Comparison of ENCODE assay signal across 8 mouse cellular contexts in genomic region chr14:101607631-101608518, GRCm38 (mm10). TPM values are rescaled to one million over a fixed set of nuclear protein-coding genes. Genes with fewer than 3 reads are reported as not detected.
DNase-seq lines count a peak whose midpoint lies in the region; ATAC-seq and TF ChIP-seq lines count a peak whose summit lies in the region.

No protein-coding gene starts in this region.

- 0 out of 2 replicates have a peak, but pooled peaks cover 1% of the 10 kb centered on the region for H3K4me1 ChIP-seq in liver, adult 2 months (ENCODE audit: control insufficient read depth, insufficient read depth, low read length)
- H3K4me1 ChIP-seq in hindbrain, embryonic 16.5 days (ENCODE audit: control insufficient read depth, insufficient read depth, low read depth, low read length) = peaks cover 8% of the 10 kb centered on the region
- peaks cover 18% of the 10 kb centered on the region for H3K4me1 ChIP-seq in limb, embryonic 10.5 days
- H3K4me1 ChIP-seq in midbrain, embryonic 13.5 days (replicated peaks) = peaks cover 10% of the 10 kb centered on the region
- H3K4me1 ChIP-seq in stomach, embryonic 14.5 days (ENCODE audit: control insufficient read depth, insufficient read depth, low read length) = 0 out of 2 replicates have a peak, but pooled peaks cover 3% of the 10 kb centered on the region

- peak overlapping the region; percentile 87 for H3K4me3 ChIP-seq in liver, adult 2 months (ENCODE audit: insufficient read depth, low read depth, low read length)
- H3K4me3 ChIP-seq in hindbrain, embryonic 16.5 days (ENCODE audit: low read length) = peak overlapping the region; percentile 60
- H3K4me3 ChIP-seq in limb, embryonic 10.5 days = peak overlapping the region; percentile 80
- H3K4me3 ChIP-seq in midbrain, embryonic 13.5 days (replicated peaks) = peak overlapping the region; percentile 82
- peak overlapping the region; percentile 79 for H3K4me3 ChIP-seq in stomach, embryonic 14.5 days (ENCODE audit: low read depth, low read length)

- H3K36me3 ChIP-seq in liver, adult 2 months (ENCODE audit: control insufficient read depth, insufficient read depth, low read length) = no peaks in the 10 kb centered on the region
- no peaks in the 10 kb centered on the region for H3K36me3 ChIP-seq in hindbrain, embryonic 16.5 days (ENCODE audit: control insufficient read depth, insufficient read depth, low read length)
- H3K36me3 ChIP-seq in limb, embryonic 10.5 days = no peaks in the 10 kb centered on the region
- H3K36me3 ChIP-seq in midbrain, embryonic 13.5 days = no peaks in the 10 kb centered on the region
- H3K36me3 ChIP-seq in stomach, embryonic 14.5 days (ENCODE audit: control insufficient read depth, insufficient read depth, low read length) = no peaks in the 10 kb centered on the region

- H3K79me2 ChIP-seq in liver, adult 2 months (ENCODE audit: control insufficient read depth, insufficient read depth, low read length) = no peaks in the 10 kb centered on the region

- no peak for TF ChIP-seq CTCF in liver, adult 2 months (IDR thresholded peaks at IDR 0.05; ENCODE audit: low read depth, low read length)

- H3K9me3 ChIP-seq in hindbrain, embryonic 16.5 days (ENCODE audit: control insufficient read depth, low read length) = no peaks in the 10 kb centered on the region
- H3K9me3 ChIP-seq in limb, embryonic 10.5 days (replicated peaks) = no peaks in the 10 kb centered on the region
- no peaks in the 10 kb centered on the region for H3K9me3 ChIP-seq in midbrain, embryonic 13.5 days
- no peaks in the 10 kb centered on the region for H3K9me3 ChIP-seq in stomach, embryonic 14.5 days (ENCODE audit: control insufficient read depth, low read depth, low read length)

- H3K27me3 ChIP-seq in liver, adult 2 months (ENCODE audit: control insufficient read depth, insufficient read depth, low read length) = no peaks in the 10 kb centered on the region
- H3K27me3 ChIP-seq in hindbrain, embryonic 16.5 days (replicated peaks; ENCODE audit: control insufficient read depth, insufficient read depth, low read length) = no peaks in the 10 kb centered on the region
- H3K27me3 ChIP-seq in limb, embryonic 10.5 days (ENCODE audit: low read depth, poor library complexity, severe bottlenecking) = 0 out of 2 replicates have a peak, but pooled peaks cover 14% of the 10 kb centered on the region
- peaks cover 15% of the 10 kb centered on the region for H3K27me3 ChIP-seq in midbrain, embryonic 13.5 days
- no peaks in the 10 kb centered on the region for H3K27me3 ChIP-seq in stomach, embryonic 14.5 days (ENCODE audit: control insufficient read depth, insufficient read depth, low read length)

- ATAC-seq in hindbrain, embryonic 16.5 days = peak; percentile 48
- ATAC-seq in midbrain, embryonic 13.5 days = peak; percentile 76
- ATAC-seq in stomach, embryonic 14.5 days (ENCODE audit: insufficient number of reproducible peaks, insufficient read depth, low FRiP score, low read depth) = peak; percentile 62

- DNase-seq in liver, adult 2 months (ENCODE audit: extremely low read depth, low read depth, low spot score) = peak; percentile 9
- no peak for DNase-seq in liver
- DNase-seq in cerebellum, postnatal 25 days = peak; percentile 67 to 68
- DNase-seq in frontal cortex, postnatal 36 days (ENCODE audit: low spot score in 2 of 2) = peak; percentile 16 to 17
- peak; percentile 68 for DNase-seq in limb, embryonic 10.5 days (ENCODE audit: low spot score)

- H3K4me2 ChIP-seq in hindbrain, embryonic 16.5 days (ENCODE audit: low read length) = peak overlapping the region; percentile 76
- H3K4me2 ChIP-seq in midbrain, embryonic 13.5 days (replicated peaks) = peak overlapping the region; percentile 99
- peak overlapping the region; percentile 97 for H3K4me2 ChIP-seq in stomach, embryonic 14.5 days (replicated peaks; ENCODE audit: low read depth, low read length)

- H3K27ac ChIP-seq in liver, adult 2 months (replicated peaks; ENCODE audit: insufficient read depth, low read depth, low read length) = no peak overlapping the region
- peak overlapping the region; percentile 74 for H3K27ac ChIP-seq in hindbrain, embryonic 16.5 days (ENCODE audit: low read depth, low read length)
- H3K27ac ChIP-seq in limb, embryonic 10.5 days = peak overlapping the region; percentile 84
- H3K27ac ChIP-seq in midbrain, embryonic 13.5 days = no peak overlapping the region; the same call in 1 of the 2 replicates
- no peak overlapping the region; the same call in 1 of the 2 replicates for H3K27ac ChIP-seq in stomach, embryonic 14.5 days (ENCODE audit: low read length)

- H3K9ac ChIP-seq in liver, adult 2 months (ENCODE audit: low read depth, low read length) = peak overlapping the region; percentile 73
- H3K9ac ChIP-seq in hindbrain, embryonic 16.5 days (ENCODE audit: low read depth, low read length) = peak overlapping the region; percentile 68
- peak overlapping the region; percentile 74 for H3K9ac ChIP-seq in midbrain, embryonic 13.5 days (replicated peaks)
- H3K9ac ChIP-seq in stomach, embryonic 14.5 days (replicated peaks; ENCODE audit: low read depth, low read length) = peak overlapping the region; percentile 44

- TF ChIP-seq POLR2A in liver, adult 2 months (IDR thresholded peaks at IDR 0.05; ENCODE audit: extremely low read depth, insufficient read depth, low read length) = no peak

- WGBS in liver, adult 2 months = 2% methylated on average over 62 of the region's 62 CpGs
- under 1% methylated on average over 51 of the region's 62 CpGs for WGBS in hindbrain, embryonic 16.5 days
- WGBS in limb, embryonic 10.5 days = under 1% methylated on average over 62 of the region's 62 CpGs
- WGBS in midbrain, embryonic 13.5 days = under 1% methylated on average over 61 of the region's 62 CpGs
- under 1% methylated on average over 62 of the region's 62 CpGs for WGBS in stomach, embryonic 14.5 days

RNA-seq across cellular contexts. Expression of gene Tbc1d4, which starts 1.1 kb away (rescaled TPM):
- 2.6 and 3.2 TPM in 2 replicates for total RNA-seq in liver, adult 2 months (2014; rRNA removed)
- polyA plus RNA-seq in liver, adult 2 months (2012; rRNA removed) = 0.82 and 1.0 TPM in 2 replicates
- polyA plus RNA-seq in hindbrain, embryonic 16.5 days (2015; fragmentation: Nextera tagmentation; extraction: Ambion mirVana) = 9.3 and 10.8 TPM in 2 replicates
- 10.4 and 10.5 TPM in 2 replicates for polyA plus RNA-seq in limb, embryonic 10.5 days (2016; fragmentation: Nextera tagmentation; extraction: Ambion mirVana)
- 6.5 and 7.0 TPM in 2 replicates for polyA plus RNA-seq in midbrain, embryonic 13.5 days (2015; fragmentation: Nextera tagmentation; extraction: Ambion mirVana)
- 8.7 and 8.9 TPM in 2 replicates for polyA plus RNA-seq in stomach, embryonic 14.5 days (2014; fragmentation: Nextera tagmentation; extraction: Ambion mirVana)

RNA-seq across cellular contexts. Expression of gene Commd6, which starts 32.6 kb away (rescaled TPM):
- 43.2 and 43.6 TPM in 2 replicates for total RNA-seq in liver, adult 2 months (2014; rRNA removed)
- polyA plus RNA-seq in liver, adult 2 months (2012; rRNA removed) = 20.7 and 26.7 TPM in 2 replicates
- 77.9 and 95.2 TPM in 2 replicates for polyA plus RNA-seq in hindbrain, embryonic 16.5 days (2015; fragmentation: Nextera tagmentation; extraction: Ambion mirVana)
- 92.1 and 96.1 TPM in 2 replicates for polyA plus RNA-seq in limb, embryonic 10.5 days (2016; fragmentation: Nextera tagmentation; extraction: Ambion mirVana)
- 102 and 107 TPM in 2 replicates for polyA plus RNA-seq in midbrain, embryonic 13.5 days (2015; fragmentation: Nextera tagmentation; extraction: Ambion mirVana)
- polyA plus RNA-seq in stomach, embryonic 14.5 days (2014; fragmentation: Nextera tagmentation; extraction: Ambion mirVana) = 94.2 and 109 TPM in 2 replicates

RNA-seq across cellular contexts. Expression of gene Uchl3, which starts 45.9 kb away (rescaled TPM):
- total RNA-seq in liver, adult 2 months (2014; rRNA removed) = 25.4 and 27.7 TPM in 2 replicates
- polyA plus RNA-seq in liver, adult 2 months (2012; rRNA removed) = 8.9 and 11.1 TPM in 2 replicates
- polyA plus RNA-seq in hindbrain, embryonic 16.5 days (2015; fragmentation: Nextera tagmentation; extraction: Ambion mirVana) = 243 and 258 TPM in 2 replicates
- 187 and 236 TPM in 2 replicates for polyA plus RNA-seq in limb, embryonic 10.5 days (2016; fragmentation: Nextera tagmentation; extraction: Ambion mirVana)
- polyA plus RNA-seq in midbrain, embryonic 13.5 days (2015; fragmentation: Nextera tagmentation; extraction: Ambion mirVana) = 234 and 260 TPM in 2 replicates
- 126 and 131 TPM in 2 replicates for polyA plus RNA-seq in stomach, embryonic 14.5 days (2014; fragmentation: Nextera tagmentation; extraction: Ambion mirVana)

Comparison
In these comparisons a context has a peak if more than half of its experiments do, and no peak if none do; other contexts are left out.
1. H3K27ac ChIP-seq: peak in hindbrain, embryonic 16.5 days (single experiment) and limb, embryonic 10.5 days (single experiment); none in liver, adult 2 months (single experiment), midbrain, embryonic 13.5 days (single experiment) and stomach, embryonic 14.5 days (single experiment).
2. RNA of gene Uchl3, which starts 45.9 kb away (polyA plus RNA-seq): 243 to 258 TPM in hindbrain, embryonic 16.5 days, 234 to 260 TPM in midbrain, embryonic 13.5 days, 187 to 236 TPM in limb, embryonic 10.5 days and 126 to 131 TPM in stomach, embryonic 14.5 days; 8.9 to 11.1 TPM in liver, adult 2 months; every median in the first group is over 10 times any median in the second.
3. Peak in every context shown above with its lines, with median percentiles within 50 percentile points of each other: H3K4me3 ChIP-seq, H3K9ac ChIP-seq, ATAC-seq and H3K4me2 ChIP-seq.